19 mouse cellular contexts compared by ENCODE assay signal in the genomic region with DNA sequence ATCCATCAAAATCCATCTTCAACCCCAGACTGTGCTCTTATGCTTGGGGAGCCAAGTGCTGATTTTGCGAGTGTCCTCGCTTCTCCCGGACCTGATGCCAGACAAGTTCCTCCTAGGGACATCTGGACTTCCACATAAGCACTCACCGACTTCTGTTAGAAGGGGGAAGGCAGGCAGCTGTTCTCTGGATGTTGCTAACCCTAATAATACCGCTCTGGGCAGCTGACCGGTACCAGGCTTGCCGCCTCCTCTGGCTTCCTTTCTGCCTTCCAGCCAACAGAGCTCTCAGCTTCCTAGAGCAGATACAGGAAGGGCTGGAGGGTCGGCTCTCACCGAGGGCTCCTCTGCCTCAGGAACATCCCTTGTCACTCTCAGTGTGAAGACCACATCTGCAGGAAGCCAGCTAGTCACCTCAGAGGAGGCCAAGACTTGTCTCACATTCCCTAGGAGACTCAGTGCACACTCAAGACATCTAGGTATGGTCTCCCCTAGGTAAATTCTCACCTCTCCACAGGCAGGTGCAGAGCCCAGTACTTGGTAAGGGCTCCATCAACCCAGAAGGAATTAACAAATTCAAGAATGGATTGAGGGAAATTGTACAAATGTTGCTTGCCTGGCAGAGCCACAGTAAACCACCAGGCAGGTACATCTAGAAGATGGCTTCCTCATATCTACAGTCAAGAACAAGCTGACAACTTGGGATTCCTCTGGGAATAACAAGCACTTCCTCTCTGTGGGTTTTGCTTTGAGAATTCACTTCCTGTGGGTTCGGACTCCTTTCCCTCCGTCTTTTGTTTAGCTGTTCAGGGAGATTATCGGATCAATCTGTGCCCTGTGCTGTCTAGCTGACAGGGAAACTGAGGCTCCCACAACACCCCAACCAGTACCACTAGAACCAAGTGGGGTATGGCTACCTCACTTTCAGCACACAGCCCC. TPM values are rescaled to one million over a fixed set of nuclear protein-coding genes. Genes with fewer than 3 reads are reported as not detected.
DNase-seq lines count a peak whose midpoint lies in the region; ATAC-seq and TF ChIP-seq lines count a peak whose summit lies in the region.
"Had no signal": no experiment of that assay in that cellular context is flagged by ENCODE, and none has a peak within 500 bp of the region (broad histone marks: within the 10 kb centered on the region; RNA-seq: fewer than 3 reads in every experiment).

No protein-coding gene starts in this region.

- intact Hi-C loops in heart, postnatal 25 days (cut with DNase I): no loop called here

- H3K4me2 ChIP-seq in heart, embryonic 12.5 days: no peak overlapping the region
- H3K4me2 ChIP-seq in myocyte (ENCODE audit: low read depth): no peak overlapping the region
- H3K4me2 ChIP-seq: hindbrain, embryonic 14.5 days had no signal

- H3K9ac ChIP-seq in heart, embryonic 12.5 days: no peak overlapping the region
- H3K9ac ChIP-seq: hindbrain, embryonic 14.5 days had no signal

- whole genome bisulfite sequencing in heart, embryonic 12.5 days: 68% methylated on average over 12 of the region's 12 CpGs

- ATAC-seq in megakaryocyte, adult 5-6 weeks (ENCODE audit: poor library complexity, severe bottlenecking): no peak
- ATAC-seq in heart, embryonic 12.5 days (ENCODE audit: insufficient number of reproducible peaks, low FRiP score): no peak

- H3K27me3 ChIP-seq in megakaryocyte, embryonic 14.5 days (replicated peaks): peaks cover 6% of the 10 kb centered on the region
- no peaks in the 10 kb centered on the region for H3K27me3 ChIP-seq in heart, embryonic 12.5 days (replicated peaks)
- no peaks in the 10 kb centered on the region for H3K27me3 ChIP-seq in myocyte (ENCODE audit: control insufficient read depth, insufficient read depth, insufficient read length)

- H3K4me3 ChIP-seq in megakaryocyte, embryonic 14.5 days (replicated peaks): peak overlapping the region; percentile 11
- no peak overlapping the region for H3K4me3 ChIP-seq in heart, embryonic 12.5 days
- H3K4me3 ChIP-seq in myocyte: no peak overlapping the region

- H3ac ChIP-seq in myocyte (ENCODE audit: control insufficient read depth, insufficient read length): no peak overlapping the region

- no peak for TF ChIP-seq POLR2A in myocyte (IDR thresholded peaks at IDR 0.05; ENCODE audit: insufficient read length, low read depth)

- peak; percentile 35 to 61 for DNase-seq in heart, adult 9 months (ENCODE audit: low spot score in 2 of 2)
- no peak for DNase-seq in heart, postnatal 25 days (ENCODE audit: low spot score)
- DNase-seq in adipocyte (ENCODE audit: low spot score): no peak
- no peak for DNase-seq in thymus, postnatal 0 days (ENCODE audit: low spot score)
- DNase-seq: cerebellum, adult 2 months; gastrocnemius, postnatal 36 days; kidney, adult 18-20 months; right cerebral cortex, postnatal 4 days had no signal

- H3K79me2 ChIP-seq in myocyte (ENCODE audit: control insufficient read depth, insufficient read depth): peaks cover 4% of the 10 kb centered on the region

- no peaks in the 10 kb centered on the region for H3K9me3 ChIP-seq in megakaryocyte, embryonic 14.5 days
- no peaks in the 10 kb centered on the region for H3K9me3 ChIP-seq in heart, embryonic 12.5 days (replicated peaks)

- H3K4me1 ChIP-seq in megakaryocyte, embryonic 14.5 days: peaks cover 96% of the 10 kb centered on the region
- peaks cover 77% of the 10 kb centered on the region for H3K4me1 ChIP-seq in heart, embryonic 12.5 days (replicated peaks)

- H3K27ac ChIP-seq in heart, embryonic 12.5 days (ENCODE audit: poor library complexity, severe bottlenecking): peak overlapping the region; percentile 28; the same call in 1 of the 2 replicates
- H3K27ac ChIP-seq: hindbrain, embryonic 14.5 days; stomach, postnatal 0 days had no signal

- H3K36me3 ChIP-seq in megakaryocyte, embryonic 14.5 days (replicated peaks; ENCODE audit: low read length): peaks cover 77% of the 10 kb centered on the region
- peaks cover 2% of the 10 kb centered on the region; the same call in 1 of the 2 replicates for H3K36me3 ChIP-seq in heart, embryonic 12.5 days
- no peaks in the 10 kb centered on the region for H3K36me3 ChIP-seq in myocyte (ENCODE audit: control insufficient read depth, insufficient read depth)

TF ChIP-seq in myocyte, 11 proteins besides CTCF, POLR2A, EP300 and RAD21:
- no peak for TF ChIP-seq POLR2AphosphoS2 (IDR thresholded peaks at IDR 0.05; ENCODE audit: insufficient read length, low read depth)
- TF ChIP-seq TCF3 (IDR thresholded peaks at IDR 0.05; ENCODE audit: insufficient read length, low read depth): no peak
- peak in 1 of 3 experiments; percentile 52 for TF ChIP-seq MYOD1 (IDR thresholded peaks at IDR 0.05; ENCODE audit: control insufficient read depth in 1 of 3, insufficient read length in 2 of 3, low read depth in 2 of 3)
- TF ChIP-seq TCF12 (IDR thresholded peaks at IDR 0.05; ENCODE audit: insufficient read depth, poor library complexity, severe bottlenecking): no peak
- no peak for TF ChIP-seq E2F4 (IDR thresholded peaks at IDR 0.05; ENCODE audit: insufficient read depth)
- TF ChIP-seq MYOG (IDR thresholded peaks at IDR 0.05; ENCODE audit: control insufficient read depth in 1 of 3, insufficient read depth in 1 of 3, insufficient read length in 2 of 3, low read depth in 2 of 3): peak in 2 of 3 experiments; percentile 51 to 73
- no peak for TF ChIP-seq SRF (IDR thresholded peaks at IDR 0.05; ENCODE audit: control insufficient read depth, insufficient read length, low read depth)
- no peak for TF ChIP-seq MAX (IDR thresholded peaks at IDR 0.05; ENCODE audit: low read depth)
- TF ChIP-seq CEBPB (IDR thresholded peaks at IDR 0.05; ENCODE audit: insufficient read depth, poor library complexity, severe bottlenecking): no peak
- no peak for TF ChIP-seq USF1 (IDR thresholded peaks at IDR 0.05; ENCODE audit: low read depth)
- TF ChIP-seq REST (IDR thresholded peaks at IDR 0.05; ENCODE audit: insufficient read depth, insufficient read length): no peak

RNA-seq across cellular contexts. Expression of a gene that starts 13.1 kb away (rescaled TPM):
- total RNA-seq in heart, postnatal 25 days (2021): 10 to 100 TPM; 20.4 to 23.7 TPM
- polyA plus RNA-seq in megakaryocyte, embryonic 14.5 days (2012; ENCODE audit: insufficient read depth, low replicate concordance): 1.9 and 6.5 TPM in 2 replicates
- total RNA-seq in megakaryocyte, adult 5-6 weeks (2015): 41.7 and 51.1 TPM in 2 replicates
- total RNA-seq in megakaryocyte, adult 5-6 weeks (2017): 68.3 and 71.2 TPM in 2 replicates
- polyA plus RNA-seq in heart, embryonic 12.5 days (2016; fragmentation: Nextera tagmentation; extraction: Ambion mirVana): 46.5 and 47.1 TPM in 2 replicates
- 4.9 TPM for polyA plus RNA-seq in myocyte (2012; fragmentation: generic; extraction: Trizol)
- 26.2 and 27.3 TPM in 2 replicates for polyA plus RNA-seq in thymus, postnatal 0 days (2015; fragmentation: Nextera tagmentation; extraction: Ambion mirVana)

RNA-seq across cellular contexts. Expression of a gene that starts 53.0 kb away (rescaled TPM):
- total RNA-seq in heart, postnatal 25 days (2021): not detected
- polyA plus RNA-seq in megakaryocyte, embryonic 14.5 days (2012; ENCODE audit: insufficient read depth, low replicate concordance): not detected in 2 replicates
- not detected in 2 replicates for total RNA-seq in megakaryocyte, adult 5-6 weeks (2015)
- total RNA-seq in megakaryocyte, adult 5-6 weeks (2017): not detected in 2 replicates
- polyA plus RNA-seq in heart, embryonic 12.5 days (2016; fragmentation: Nextera tagmentation; extraction: Ambion mirVana): not detected in 2 replicates
- not detected for polyA plus RNA-seq in myocyte (2012; fragmentation: generic; extraction: Trizol)
- polyA plus RNA-seq in thymus, postnatal 0 days (2015; fragmentation: Nextera tagmentation; extraction: Ambion mirVana): not detected in 2 replicates
- total RNA-seq: adrenal gland, postnatal 4 days; gastrocnemius, postnatal 36 days; layer of hippocampus, adult 8-10 months; left cerebral cortex, postnatal 36 days; MEL had no signal
- polyA plus RNA-seq: C2C12; cerebellum, adult 2 months; hindbrain, embryonic 14.5 days; stomach, postnatal 0 days had no signal

Comparison
In these comparisons a context has a peak if more than half of its experiments do, and no peak if none do; other contexts are left out.
1. DNase-seq: peak in heart, adult 9 months (2 of 2); none in heart, postnatal 25 days (single experiment), adipocyte (single experiment) and thymus, postnatal 0 days (single experiment).